Mouse (Mus musculus): ENCODE results near the gene Elavl3.

GRCm38 (mm10) chr9:22041832-22042231, 10.0 kb downstream of the Elavl3 start:
- TF ChIP-seq FLI1 (IDR thresholded peaks at IDR 0.05; ENCODE audit: low read length) = no peak
- TF ChIP-seq GATA1 (IDR thresholded peaks at IDR 0.05; ENCODE audit: borderline replicate concordance, low read length) = no peak
